Mouse (Mus musculus) kidney, postnatal 14 days (tissue): ENCODE results near the gene Gm5294.
A peak's percentile ranks its signal among the peaks of the same experiment; 100 is the strongest.

ENCODE experiments used
- DNase-seq: peaks from one replicate; pipeline ENCODE4 v3.0.0; 2022; ENCODE audit warnings: mixed read lengths

Gm5294 gene

GRCm38 (mm10) chr5:138849682-138850461, 30.0 kb downstream of the Gm5294 start:
- no peak for DNase-seq

- no peak for DNase-seq
Observed at GRCm38 (mm10) chr5:138850462-138850844, 30.6 kb downstream of the Gm5294 start.

GRCm38 (mm10) chr5:138851296-138851780, 31.5 kb downstream of the Gm5294 start:
- DNase-seq = no peak

GRCm38 (mm10) chr5:138852151-138852550, 32.3 kb downstream of the Gm5294 start:
- DNase-seq = no peak

GRCm38 (mm10) chr5:138853349-138853748, 33.5 kb downstream of the Gm5294 start:
- no peak for DNase-seq

- DNase-seq = peak; percentile 91
Observed at GRCm38 (mm10) chr5:138857010-138857617, 37.2 kb downstream of the Gm5294 start.

GRCm38 (mm10) chr5:138857811-138858251, 38.0 kb downstream of the Gm5294 start:
- DNase-seq = peak; percentile 54

- no peak for DNase-seq
Observed at GRCm38 (mm10) chr5:138863681-138864146, 43.8 kb downstream of the Gm5294 start.

- no peak for DNase-seq
Observed at GRCm38 (mm10) chr5:138864166-138864565, 44.3 kb downstream of the Gm5294 start.

GRCm38 (mm10) chr5:138864880-138865279, 45.0 kb downstream of the Gm5294 start:
- DNase-seq = no peak

GRCm38 (mm10) chr5:138865637-138866036, 45.8 kb downstream of the Gm5294 start:
- no peak for DNase-seq
